Mouse (Mus musculus): ENCODE measurements around the gene Gm11009. TPM values are rescaled to one million over a fixed set of nuclear protein-coding genes. Genes with fewer than 3 reads are reported as not detected.
"Not testable (repeated sequence)": the region's sequence is repeated elsewhere in the genome, so short reads cannot be mapped to it uniquely, and the experiment has no call there.

The Gm11009 gene
- not detected in 2 replicates for total RNA-seq (2014; rRNA removed)
- polyA plus RNA-seq (2015; fragmentation: Nextera tagmentation; extraction: Ambion mirVana) = not detected in 2 replicates

GRCm38 (mm10) chr2:176319394-176319793 lies at the start of gene Gm11009:
Gene Gm11009 (minus strand): TSS chr2:176319494.
- not testable (repeated sequence) for H3K27me3 ChIP-seq (ENCODE audit: insufficient read depth, low read length); H3K27ac ChIP-seq; H3K9ac ChIP-seq (replicated peaks; ENCODE audit: low read length); H3K4me2 ChIP-seq (ENCODE audit: low read depth, low read length); ATAC-seq; H3K9me3 ChIP-seq (ENCODE audit: low read length); H3K4me1 ChIP-seq (ENCODE audit: insufficient read depth, low read length); H3K36me3 ChIP-seq (ENCODE audit: insufficient read depth, low read length); DNase-seq (ENCODE audit: low spot score); H3K4me3 ChIP-seq (ENCODE audit: low read length)
- no CpG with 5 or more reads among the region's 2 CpGs for WGBS

Other genes with a start within 250 kb of the Gm11009 start
- 0.52 TPM in 1 of 2 replicates, not detected in the other for gene Gm2004, start 169.7 kb downstream of the Gm11009 start, total RNA-seq (2014; rRNA removed)
- gene Gm2004, start 169.7 kb downstream of the Gm11009 start, polyA plus RNA-seq (2015; fragmentation: Nextera tagmentation; extraction: Ambion mirVana) = 0.30 and 0.83 TPM in 2 replicates
- gene 2210418O10Rik, start 92.9 kb downstream of the Gm11009 start, total RNA-seq (2014; rRNA removed) = 5.9 and 6.2 TPM in 2 replicates
- gene 2210418O10Rik, start 92.9 kb downstream of the Gm11009 start, polyA plus RNA-seq (2015; fragmentation: Nextera tagmentation; extraction: Ambion mirVana) = 8.2 and 9.9 TPM in 2 replicates
- gene Gm14435, start 104.1 kb upstream of the Gm11009 start, total RNA-seq (2014; rRNA removed) = 1.2 and 8.3 TPM in 2 replicates
- gene Gm14435, start 104.1 kb upstream of the Gm11009 start, polyA plus RNA-seq (2015; fragmentation: Nextera tagmentation; extraction: Ambion mirVana) = 12.0 and 15.6 TPM in 2 replicates
- 13.3 and 17.2 TPM in 2 replicates for gene Gm14434, start 167.3 kb upstream of the Gm11009 start, total RNA-seq (2014; rRNA removed)
- 20.4 and 30.7 TPM in 2 replicates for gene Gm14434, start 167.3 kb upstream of the Gm11009 start, polyA plus RNA-seq (2015; fragmentation: Nextera tagmentation; extraction: Ambion mirVana)
- 1.3 TPM in 1 of 2 replicates, not detected in the other for gene Zfp967, start 201.6 kb upstream of the Gm11009 start, total RNA-seq (2014; rRNA removed)
- not detected in 2 replicates for gene Zfp967, start 201.6 kb upstream of the Gm11009 start, polyA plus RNA-seq (2015; fragmentation: Nextera tagmentation; extraction: Ambion mirVana)